Mouse (Mus musculus) skeletal muscle tissue, adult 2 months (tissue): ENCODE results near the gene Ugt1a1.

Source experiments
- DNase-seq: peaks from one replicate; pipeline ENCODE4 v3.0.0-alpha.2; 2012; ENCODE audit warnings: low read depth, low spot score

The Ugt1a1 gene

GRCm38 (mm10) chr1:88257681-88258080, 45.9 kb downstream of the Ugt1a1 start:
- no peak for DNase-seq

GRCm38 (mm10) chr1:88258361-88258760, 46.6 kb downstream of the Ugt1a1 start:
- DNase-seq, result no peak

DNA sequence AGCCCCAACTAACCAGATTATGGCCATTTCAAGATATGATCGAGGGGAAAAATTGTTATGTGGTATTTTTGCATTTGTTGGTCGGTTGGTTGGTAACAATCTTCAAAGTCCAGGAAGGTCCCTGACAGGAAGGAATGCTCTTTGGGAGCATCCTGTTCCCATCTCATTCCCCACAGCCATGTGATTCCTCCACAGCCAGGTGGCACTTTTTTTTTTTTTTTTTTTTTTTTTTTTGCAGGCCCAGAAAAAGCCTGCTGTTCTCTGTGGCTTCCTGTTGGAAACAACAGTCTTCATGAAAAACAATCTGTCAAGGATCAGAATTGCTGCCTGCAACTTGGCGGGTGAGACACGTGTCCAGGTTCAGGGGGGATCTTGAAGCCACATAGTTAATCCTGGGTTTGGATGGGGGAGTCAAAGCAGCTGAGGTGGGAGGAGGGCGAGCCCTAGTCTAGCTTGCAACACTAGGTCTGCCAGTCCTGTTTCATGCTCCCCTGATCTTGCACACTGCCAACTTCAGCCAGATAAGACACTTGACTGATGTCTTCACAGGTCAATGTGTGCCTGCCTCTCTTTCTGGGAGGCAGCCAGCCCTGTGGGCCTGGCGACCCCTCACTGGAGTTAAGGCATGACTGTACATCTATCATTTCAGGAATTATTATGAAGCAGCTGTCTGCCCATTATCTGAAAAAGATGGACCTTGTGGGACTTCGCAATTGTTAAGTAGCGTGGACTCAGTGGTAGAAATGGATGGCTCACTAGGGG, 47.3 kb downstream of the Ugt1a1 start:
- no peak for DNase-seq

DNA sequence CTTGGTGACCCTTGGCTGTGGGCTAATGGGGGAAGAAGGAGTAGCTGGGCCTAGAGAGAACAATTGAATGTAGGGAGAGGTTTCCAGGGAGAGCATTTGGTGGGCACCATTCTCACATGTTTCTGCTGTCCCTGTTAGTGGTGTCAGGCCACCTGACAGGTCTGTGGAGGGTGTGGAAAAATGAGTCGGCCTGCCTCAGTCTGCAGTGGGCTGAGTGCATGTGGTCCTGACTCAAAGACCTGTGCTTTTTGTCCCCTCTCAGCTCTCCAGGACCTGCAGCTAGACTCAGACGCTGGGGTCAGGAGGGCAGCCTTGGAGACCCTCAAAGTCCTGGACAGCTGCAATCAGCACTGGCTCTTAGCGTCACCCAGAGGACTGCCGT, 47.9 kb downstream of the Ugt1a1 start:
- no peak for DNase-seq

- no peak for DNase-seq
Observed at GRCm38 (mm10) chr1:88260114-88260513, 48.4 kb downstream of the Ugt1a1 start.

DNA sequence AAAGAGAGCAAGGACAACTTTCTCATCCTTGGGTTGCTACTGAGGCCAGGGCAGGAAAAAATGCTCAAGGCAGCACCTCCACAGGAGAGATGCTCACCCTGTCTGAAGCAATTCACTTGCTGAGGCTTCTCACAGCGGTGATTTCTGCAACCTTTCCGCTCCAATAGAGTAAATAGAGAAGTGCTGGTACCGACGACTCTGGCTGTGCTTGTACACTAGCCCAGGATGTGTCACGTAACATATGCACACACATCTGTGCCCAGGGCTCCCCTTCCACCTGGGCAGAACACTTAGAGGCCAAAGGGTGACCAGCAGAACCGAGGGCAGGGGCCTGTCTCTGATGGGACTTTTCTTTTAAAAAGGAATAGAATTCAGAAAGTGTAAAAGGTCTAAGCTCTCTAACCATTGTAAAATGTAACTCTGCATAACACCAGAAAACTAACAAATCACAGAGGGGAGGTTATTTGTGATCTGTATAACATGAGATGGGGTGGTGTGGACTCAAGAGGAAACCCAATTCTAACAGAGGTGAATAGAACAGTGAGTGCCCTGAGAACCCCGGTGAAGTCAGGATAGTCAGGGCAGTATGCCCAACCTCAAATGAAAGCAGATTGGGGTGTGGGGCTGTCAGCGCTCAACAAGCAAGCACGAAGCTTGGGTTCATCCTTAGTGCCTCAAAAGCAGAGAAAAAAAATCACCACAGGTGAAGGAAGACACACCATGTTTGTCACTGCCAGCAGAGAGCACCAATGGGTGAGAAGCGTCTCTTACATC, 49.0 kb downstream of the Ugt1a1 start:
- DNase-seq, result no peak

- DNase-seq, result no peak
Observed at GRCm38 (mm10) chr1:88261706-88262105, 49.9 kb downstream of the Ugt1a1 start.

- DNase-seq, result peak; percentile 58
Observed at GRCm38 (mm10) chr1:88262255-88262654, 50.5 kb downstream of the Ugt1a1 start.

DNA sequence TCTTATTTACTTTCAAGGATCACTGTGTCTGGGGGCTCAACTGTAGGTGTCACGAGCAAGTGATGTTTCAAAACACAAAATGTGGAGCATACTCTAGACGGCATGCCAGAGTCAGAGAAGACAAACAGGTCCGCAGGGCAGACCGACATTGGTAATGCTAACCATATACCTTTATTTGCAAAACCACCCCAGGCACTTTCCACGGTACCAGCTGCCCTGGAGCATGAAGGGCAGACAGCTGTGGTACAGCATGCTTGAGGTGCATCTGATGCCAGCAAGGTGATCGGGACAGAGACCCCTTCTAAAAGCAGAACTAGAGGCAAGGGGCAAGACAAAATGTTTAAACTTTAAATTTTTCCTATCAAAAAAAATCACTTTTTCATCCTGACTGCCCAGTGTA, 51.2 kb downstream of the Ugt1a1 start:
- no peak for DNase-seq

GRCm38 (mm10) chr1:88263778-88264177, 52.0 kb downstream of the Ugt1a1 start:
- no peak for DNase-seq

DNA sequence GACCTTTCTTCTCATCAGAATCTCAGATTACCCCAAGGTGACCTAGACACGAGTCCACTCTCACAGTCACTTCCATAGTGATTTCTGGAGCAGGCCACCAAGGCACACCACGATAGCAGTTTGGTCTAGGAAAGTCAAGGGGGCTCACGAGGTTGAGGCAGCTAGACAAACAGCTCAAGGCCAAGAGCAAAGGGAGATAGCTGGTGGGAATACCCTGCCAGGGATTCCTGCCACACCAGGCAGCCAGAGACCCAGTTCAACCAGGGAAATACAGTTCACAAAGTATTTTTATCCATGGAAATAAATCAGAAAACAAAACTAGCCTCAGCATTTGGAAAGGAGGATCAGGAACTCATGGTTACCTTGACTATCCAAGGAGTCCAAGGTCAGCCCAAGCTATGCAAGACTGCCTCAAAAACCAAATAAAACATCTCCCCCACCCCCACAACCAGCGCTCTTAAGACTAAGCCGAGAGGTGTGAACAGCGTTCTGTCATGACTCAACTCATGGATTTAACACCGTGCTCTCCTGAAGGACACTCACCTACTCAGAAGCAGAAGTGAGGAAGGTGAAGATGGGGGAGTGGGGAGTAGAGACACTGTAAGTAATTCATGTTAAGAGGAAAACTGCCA, 52.6 kb downstream of the Ugt1a1 start:
- no peak for DNase-seq

GRCm38 (mm10) chr1:88264869-88265240, 53.1 kb downstream of the Ugt1a1 start:
- no peak for DNase-seq

DNA sequence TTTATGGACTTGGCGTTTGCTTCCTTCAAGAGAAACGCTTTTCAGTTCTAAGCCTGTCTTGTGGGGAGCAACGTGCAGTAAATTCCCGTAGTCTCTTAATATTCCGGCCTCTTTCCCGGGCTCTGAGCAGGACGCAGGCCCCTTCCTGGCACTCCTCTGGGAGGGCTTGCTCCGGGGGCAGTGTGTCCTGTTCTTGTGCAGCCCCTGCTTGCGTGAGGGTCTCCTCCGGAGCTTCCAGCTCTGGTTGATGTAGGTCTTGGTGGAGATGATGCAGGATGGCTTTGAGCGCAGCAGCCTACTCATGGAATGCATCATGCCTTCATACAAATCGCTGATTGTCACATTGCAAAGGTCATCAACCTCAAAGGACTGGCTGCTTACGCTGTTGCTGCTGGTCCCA, 54.4 kb downstream of the Ugt1a1 start:
- no peak for DNase-seq

DNA sequence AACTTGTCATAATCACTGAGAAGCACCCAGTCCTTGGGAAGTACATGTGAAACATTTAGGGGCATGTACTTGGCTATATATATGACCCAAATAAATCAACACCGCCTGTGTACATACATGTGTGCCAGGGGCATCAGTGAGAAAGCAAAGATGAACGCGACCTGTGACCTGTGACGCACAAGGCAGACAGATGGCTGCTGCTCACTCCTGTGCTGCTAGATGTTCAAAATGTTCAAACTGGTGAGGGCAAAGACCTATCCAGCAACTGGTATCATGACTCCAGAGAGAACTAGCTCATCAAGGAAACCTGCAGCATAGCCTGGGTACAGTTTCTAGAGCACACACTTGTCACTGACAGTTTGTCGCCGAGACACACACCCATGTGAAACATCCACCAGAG, 55.7 kb downstream of the Ugt1a1 start:
- no peak for DNase-seq

DNA sequence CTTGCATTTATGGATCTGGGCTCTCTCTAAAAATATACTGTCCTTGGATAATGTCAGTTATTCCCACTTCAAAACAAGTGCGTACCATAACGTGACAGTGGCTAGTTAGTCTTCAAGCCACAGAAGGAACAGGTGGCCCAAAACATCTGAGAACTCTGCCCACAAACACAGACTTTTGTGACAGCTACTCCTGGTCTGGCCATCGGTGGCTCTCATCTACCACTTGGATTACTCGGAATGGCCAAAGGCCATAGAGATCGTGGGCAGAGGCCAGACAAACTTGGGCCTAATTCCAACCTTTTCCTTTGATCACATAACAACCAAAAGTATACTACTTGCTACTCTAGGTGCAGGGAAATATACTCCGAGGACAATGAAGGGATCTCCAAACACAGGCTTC, 56.3 kb downstream of the Ugt1a1 start:
- no peak for DNase-seq
